Mouse (Mus musculus): ENCODE data around the gene Fance. TPM values are rescaled to one million over a fixed set of nuclear protein-coding genes. Genes with fewer than 3 reads are reported as not detected.
"Not testable (repeated sequence)": the region's sequence is repeated elsewhere in the genome, so short reads cannot be mapped to it uniquely, and the experiment has no call there.

The Fance gene
- polyA plus RNA-seq, 1 experiment from 2014 or later: 22.1 TPM

- H3K36me3 ChIP-seq (ENCODE audit: control insufficient read depth, insufficient read depth, low read length); ATAC-seq (ENCODE audit: low read depth); H3K4me3 ChIP-seq (ENCODE audit: low read length); H3K4me2 ChIP-seq (ENCODE audit: low read depth, low read length); H3K27me3 ChIP-seq (ENCODE audit: control insufficient read depth, insufficient read depth, low read depth, low read length); H3K9ac ChIP-seq (ENCODE audit: low read length); H3K9me3 ChIP-seq (ENCODE audit: control insufficient read depth, low read length): not testable (repeated sequence)
- 15% methylated on average over 21 of the region's 24 CpGs for WGBS
- peaks cover 26% of the 10 kb centered on the region for H3K4me1 ChIP-seq (replicated peaks; ENCODE audit: control insufficient read depth, insufficient read depth, low read length)
- 0 out of 2 replicates have a peak overlapping the region, but pooled peaks have one; percentile 3 for H3K27ac ChIP-seq (ENCODE audit: low read length)
Measured at GRCm38 (mm10) chr17:28358576-28359261, 45.4 kb downstream of the Fance start.

GRCm38 (mm10) chr17:28360531-28361277 is 47.4 kb downstream of the Fance start:
- Histone ChIP-seq H3K36me3 (ENCODE audit: control insufficient read depth, insufficient read depth, low read length) (no peaks in the 10 kb centered on the region), H3K27me3 (ENCODE audit: control insufficient read depth, insufficient read depth, low read depth, low read length) (peaks cover 17% of the 10 kb centered on the region), H3K4me1 (replicated peaks; ENCODE audit: control insufficient read depth, insufficient read depth, low read length) (peaks cover 34% of the 10 kb centered on the region), H3K4me2 (ENCODE audit: low read depth, low read length) (no peak overlapping the region), H3K4me3 (ENCODE audit: low read length) (no peak overlapping the region), H3K27ac (ENCODE audit: low read length) (peak overlapping the region; percentile 83), H3K9ac (ENCODE audit: low read length) (no peak overlapping the region), H3K9me3 (ENCODE audit: control insufficient read depth, low read length) (no peaks in the 10 kb centered on the region)
- 56% methylated on average over 9 of the region's 9 CpGs for WGBS
- ATAC-seq (ENCODE audit: low read depth): peak; percentile 41

- Histone ChIP-seq H3K27ac (ENCODE audit: low read length) (no peak overlapping the region), H3K36me3 (ENCODE audit: control insufficient read depth, insufficient read depth, low read length) (no peaks in the 10 kb centered on the region), H3K9me3 (ENCODE audit: control insufficient read depth, low read length) (no peaks in the 10 kb centered on the region), H3K27me3 (ENCODE audit: control insufficient read depth, insufficient read depth, low read depth, low read length) (peaks cover 17% of the 10 kb centered on the region), H3K4me3 (ENCODE audit: low read length) (peak overlapping the region; percentile 38), H3K4me2 (ENCODE audit: low read depth, low read length) (peak overlapping the region; percentile 60), H3K4me1 (replicated peaks; ENCODE audit: control insufficient read depth, insufficient read depth, low read length) (peaks cover 31% of the 10 kb centered on the region), H3K9ac (ENCODE audit: low read length) (peak overlapping the region; percentile 60)
- no peak for ATAC-seq (ENCODE audit: low read depth)
- 44% methylated on average over 11 of the region's 11 CpGs for WGBS
Measured at GRCm38 (mm10) chr17:28361921-28362652, 48.8 kb downstream of the Fance start.

GRCm38 (mm10) chr17:28362653-28363292 is 49.5 kb downstream of the Fance start:
- Histone ChIP-seq H3K4me2 (ENCODE audit: low read depth, low read length) (peak overlapping the region; percentile 60), H3K27me3 (ENCODE audit: control insufficient read depth, insufficient read depth, low read depth, low read length) (peaks cover 17% of the 10 kb centered on the region), H3K4me3 (ENCODE audit: low read length) (peak overlapping the region; percentile 38), H3K4me1 (replicated peaks; ENCODE audit: control insufficient read depth, insufficient read depth, low read length) (peaks cover 31% of the 10 kb centered on the region), H3K9ac (ENCODE audit: low read length) (peak overlapping the region; percentile 60), H3K27ac (ENCODE audit: low read length) (no peak overlapping the region), H3K9me3 (ENCODE audit: control insufficient read depth, low read length) (no peaks in the 10 kb centered on the region), H3K36me3 (ENCODE audit: control insufficient read depth, insufficient read depth, low read length) (no peaks in the 10 kb centered on the region)
- WGBS: 7% methylated on average over 24 of the region's 25 CpGs
- ATAC-seq (ENCODE audit: low read depth): no peak

GRCm38 (mm10) chr17:28363507-28363906 is 50.2 kb downstream of the Fance start:
- WGBS: 36% methylated on average over 6 of the region's 6 CpGs
- Histone ChIP-seq H3K9ac (ENCODE audit: low read length) (peak overlapping the region; percentile 60; the same call in 1 of the 2 replicates), H3K27ac (ENCODE audit: low read length) (no peak overlapping the region), H3K36me3 (ENCODE audit: control insufficient read depth, insufficient read depth, low read length) (no peaks in the 10 kb centered on the region), H3K27me3 (ENCODE audit: control insufficient read depth, insufficient read depth, low read depth, low read length) (peaks cover 17% of the 10 kb centered on the region), H3K4me3 (ENCODE audit: low read length) (peak overlapping the region; percentile 31; the same call in 1 of the 2 replicates), H3K4me2 (ENCODE audit: low read depth, low read length) (peak overlapping the region; percentile 60), H3K9me3 (ENCODE audit: control insufficient read depth, low read length) (no peaks in the 10 kb centered on the region), H3K4me1 (replicated peaks; ENCODE audit: control insufficient read depth, insufficient read depth, low read length) (peaks cover 31% of the 10 kb centered on the region)
- no peak for ATAC-seq (ENCODE audit: low read depth)

- H3K4me3 ChIP-seq (ENCODE audit: low read length): peak within 1 kb of the TSS; percentile 31
- no peak within 1 kb of the TSS for H3K27ac ChIP-seq (ENCODE audit: low read length)
- peak within 1 kb of the TSS; percentile 57 for H3K9ac ChIP-seq (ENCODE audit: low read length)
- peak within 1 kb of the TSS; percentile 51 for H3K4me2 ChIP-seq (ENCODE audit: low read depth, low read length)
- no peak for ATAC-seq (ENCODE audit: low read depth)
- peaks cover 17% of the 10 kb centered on the region for H3K27me3 ChIP-seq (ENCODE audit: control insufficient read depth, insufficient read depth, low read depth, low read length)
- H3K4me1 ChIP-seq (replicated peaks; ENCODE audit: control insufficient read depth, insufficient read depth, low read length): peaks cover 28% of the 10 kb centered on the region
- H3K9me3 ChIP-seq (ENCODE audit: control insufficient read depth, low read length): no peaks in the 10 kb centered on the region
- WGBS: 47% methylated on average over 8 of the region's 8 CpGs
- no peaks in the 10 kb centered on the region for H3K36me3 ChIP-seq (ENCODE audit: control insufficient read depth, insufficient read depth, low read length)
Measured at GRCm38 (mm10) chr17:28365122-28365521, 51.8 kb downstream of the Fance start, which contains the start of gene Tulp1. Gene Tulp1 (minus strand): TSS chr17:28365222.

GRCm38 (mm10) chr17:28368449-28368848 is 55.1 kb downstream of the Fance start:
- H3K4me2 ChIP-seq (ENCODE audit: low read depth, low read length): no peak overlapping the region

GRCm38 (mm10) chr17:28369056-28369455 is 55.7 kb downstream of the Fance start:
- 56% methylated on average over 5 of the region's 5 CpGs for WGBS

More at GRCm38 (mm10) chr17:28368449-28368848, 55.1 kb downstream of the Fance start:
- Histone ChIP-seq H3K9ac (ENCODE audit: low read length) (peak overlapping the region; percentile 31; the same call in 1 of the 2 replicates), H3K4me1 (replicated peaks; ENCODE audit: control insufficient read depth, insufficient read depth, low read length) (peaks cover 10% of the 10 kb centered on the region), H3K4me3 (ENCODE audit: low read length) (no peak overlapping the region), H3K27me3 (ENCODE audit: control insufficient read depth, insufficient read depth, low read depth, low read length) (peaks cover 13% of the 10 kb centered on the region), H3K36me3 (ENCODE audit: control insufficient read depth, insufficient read depth, low read length) (no peaks in the 10 kb centered on the region), H3K27ac (ENCODE audit: low read length) (peak overlapping the region; percentile 17; the same call in 1 of the 2 replicates), H3K9me3 (ENCODE audit: control insufficient read depth, low read length) (no peaks in the 10 kb centered on the region)
- ATAC-seq (ENCODE audit: low read depth): peak; percentile 54
- 4% methylated on average over 13 of the region's 13 CpGs for WGBS

More at GRCm38 (mm10) chr17:28369056-28369455, 55.7 kb downstream of the Fance start:
- Histone ChIP-seq H3K27ac (ENCODE audit: low read length) (no peak overlapping the region), H3K36me3 (ENCODE audit: control insufficient read depth, insufficient read depth, low read length) (no peaks in the 10 kb centered on the region), H3K9me3 (ENCODE audit: control insufficient read depth, low read length) (no peaks in the 10 kb centered on the region), H3K27me3 (ENCODE audit: control insufficient read depth, insufficient read depth, low read depth, low read length) (peaks cover 7% of the 10 kb centered on the region), H3K9ac (ENCODE audit: low read length) (no peak overlapping the region), H3K4me1 (replicated peaks; ENCODE audit: control insufficient read depth, insufficient read depth, low read length) (peaks cover 4% of the 10 kb centered on the region), H3K4me2 (ENCODE audit: low read depth, low read length) (no peak overlapping the region), H3K4me3 (ENCODE audit: low read length) (no peak overlapping the region)
- peak; percentile 53; the same call in 1 of the 2 replicates for ATAC-seq (ENCODE audit: low read depth)
